Mouse (Mus musculus) MEL (cell line): ENCODE measurements around the gene Mlip.

ENCODE experiments used
- EP300 ChIP-seq, 2 experiments: IDR thresholded peaks; 2 replicates each; pipeline ENCODE4 v1.6.1; 2011; ENCODE audit warnings: improper control_type of control experiment in 2 of 2, low read length in 2 of 2, low read depth in 1 of 2, mild to moderate bottlenecking in 1 of 2
- NELFE ChIP-seq: IDR thresholded peaks from 2 replicates; pipeline ENCODE4 v1.6.1; 2011; ENCODE audit warnings: low read depth, low read length, improper control_type of control experiment
- POLR2A ChIP-seq, 2 experiments: IDR thresholded peaks; 2 replicates each; pipeline ENCODE4 v1.6.1; 2011 to 2012; ENCODE audit warnings: low read length in 2 of 2, mild to moderate bottlenecking in 2 of 2, control low read depth in 1 of 2, improper control_type of control experiment in 1 of 2, low read depth in 1 of 2, moderate library complexity in 1 of 2; ENCODE audit not compliant: control insufficient read depth in 1 of 2, insufficient read depth in 1 of 2, poor library complexity in 1 of 2
- USF1 ChIP-seq: IDR thresholded peaks from 2 replicates; pipeline ENCODE4 v1.6.1; 2014; ENCODE audit warnings: low read depth, mild to moderate bottlenecking, inconsistent platforms, low read length, improper control_type of control experiment, moderate library complexity
- ZC3H11A ChIP-seq: IDR thresholded peaks from 2 replicates; pipeline ENCODE4 v1.6.1; 2012; ENCODE audit warnings: low read depth, mild to moderate bottlenecking, inconsistent platforms, low read length, improper control_type of control experiment
- ZNF384 ChIP-seq: IDR thresholded peaks from 2 replicates; pipeline ENCODE4 v1.6.1; 2012; ENCODE audit warnings: low read depth, mild to moderate bottlenecking, inconsistent platforms, low read length, improper control_type of control experiment

DNA sequence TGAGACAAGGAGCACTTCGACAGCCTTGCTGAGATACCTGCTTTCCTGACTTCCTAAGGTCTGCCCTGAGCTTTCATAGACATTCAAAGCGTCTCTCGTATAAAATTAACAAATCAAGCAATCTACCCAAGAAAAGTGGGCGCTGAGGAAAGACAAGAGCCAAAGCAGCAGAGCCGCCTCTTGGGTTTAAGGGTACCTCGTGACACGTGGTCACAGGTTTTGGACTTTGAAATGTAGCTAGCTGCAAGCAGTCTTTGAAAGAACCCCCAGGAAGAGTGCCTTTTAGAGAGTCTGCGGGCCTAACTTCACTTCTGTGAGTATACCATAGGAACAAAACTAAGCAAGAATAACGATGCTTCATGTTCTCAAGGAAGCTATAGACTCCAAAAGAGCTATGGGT is 31.9 kb upstream of the Mlip start:
- TF ChIP-seq ZC3H11A (no peak), USF1 (no peak), ZNF384 (no peak), EP300 (IDR thresholded peaks at IDR 0.05; ENCODE audit: low read depth in 1 of 2, low read length in 2 of 2) (no peak), NELFE (no peak), POLR2A (IDR thresholded peaks at IDR 0.05; ENCODE audit: control insufficient read depth in 1 of 2, insufficient read depth in 1 of 2, low read depth in 1 of 2, low read length in 2 of 2, poor library complexity in 1 of 2) (no peak)
